Mouse (Mus musculus): Measurements from ENCODE around the gene Plpp4. TPM values are rescaled to one million over a fixed set of nuclear protein-coding genes. Genes with fewer than 3 reads are reported as not detected.

The Plpp4 gene
- polyA plus RNA-seq, 1 experiment from 2014 or later: 0.67 TPM

DNA sequence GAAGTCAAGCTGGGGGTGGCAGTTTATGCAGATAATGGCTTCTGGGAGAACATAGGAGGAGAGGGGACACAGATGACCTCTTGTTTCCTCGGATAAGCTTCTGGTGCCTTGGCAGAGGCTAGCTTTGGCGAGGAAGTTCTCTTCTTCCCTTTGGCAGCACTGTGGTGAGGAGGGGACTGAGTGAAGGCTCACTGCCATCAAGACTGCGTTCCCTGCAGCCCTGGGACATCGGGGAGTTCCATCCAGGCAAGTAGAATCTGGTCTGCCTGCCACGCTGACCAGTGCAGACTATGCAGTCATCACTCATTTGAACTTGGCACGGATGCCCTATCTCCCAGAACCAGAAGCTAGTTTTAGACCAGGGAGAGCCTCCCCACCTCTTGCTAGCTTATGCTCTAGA, 2.4 kb downstream of the Plpp4 start:
- Histone ChIP-seq H3K4me1 (ENCODE audit: insufficient read depth, low read depth, low read length) (no peaks in the 10 kb centered on the region), H3K9ac (replicated peaks; ENCODE audit: low read depth) (no peak overlapping the region), H3K4me2 (replicated peaks; ENCODE audit: low read depth, low read length) (no peak overlapping the region), H3K9me3 (ENCODE audit: low read length) (no peaks in the 10 kb centered on the region), H3K4me3 (ENCODE audit: low read depth, low read length) (no peak overlapping the region), H3K27me3 (replicated peaks; ENCODE audit: insufficient read depth, low read length) (peaks cover 21% of the 10 kb centered on the region), H3K27ac (ENCODE audit: low read length) (no peak overlapping the region), H3K36me3 (ENCODE audit: insufficient read depth, low read length) (no peaks in the 10 kb centered on the region)
- DNase-seq (ENCODE audit: low spot score): no peak
- no peak for ATAC-seq
- no peak for TF ChIP-seq EP300 (IDR thresholded peaks at IDR 0.05)
- TF ChIP-seq CTCF (IDR thresholded peaks at IDR 0.05): no peak
- 65% methylated on average over 6 of the region's 6 CpGs for WGBS

DNA sequence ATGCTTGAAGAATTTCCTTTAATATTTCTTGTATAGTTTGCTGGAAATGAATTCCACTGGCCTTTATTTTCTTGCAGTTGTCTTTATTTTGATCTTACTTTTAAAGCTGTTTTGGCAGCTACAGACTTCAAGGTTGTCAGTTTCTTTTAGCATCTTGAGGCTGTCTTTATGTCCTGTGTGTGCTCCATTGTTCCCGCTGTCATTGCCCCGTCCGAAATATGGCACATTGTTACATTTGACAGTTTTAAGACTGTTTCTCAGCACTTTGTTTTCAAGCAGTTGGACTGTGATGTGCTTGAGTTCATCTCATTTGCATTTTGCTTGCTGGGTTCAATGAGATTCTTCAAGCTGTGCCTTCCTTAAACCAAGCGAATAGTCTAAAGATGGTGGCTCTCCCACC, 17.0 kb downstream of the Plpp4 start:
- no peak for DNase-seq (ENCODE audit: low spot score)
- no peak overlapping the region for H3K4me2 ChIP-seq (replicated peaks; ENCODE audit: low read depth, low read length)
- ATAC-seq: no peak
- H3K36me3 ChIP-seq (ENCODE audit: insufficient read depth, low read length): no peaks in the 10 kb centered on the region
- H3K9ac ChIP-seq (replicated peaks; ENCODE audit: low read depth): no peak overlapping the region
- no peaks in the 10 kb centered on the region for H3K27me3 ChIP-seq (replicated peaks; ENCODE audit: insufficient read depth, low read length)
- no peak overlapping the region for H3K27ac ChIP-seq (ENCODE audit: low read length)
- TF ChIP-seq EP300 (IDR thresholded peaks at IDR 0.05): no peak
- TF ChIP-seq CTCF (IDR thresholded peaks at IDR 0.05): no peak
- WGBS: 95% methylated on average over 4 of the region's 4 CpGs
- no peak overlapping the region for H3K4me3 ChIP-seq (ENCODE audit: low read depth, low read length)
- no peaks in the 10 kb centered on the region for H3K9me3 ChIP-seq (ENCODE audit: low read length)
- no peaks in the 10 kb centered on the region for H3K4me1 ChIP-seq (ENCODE audit: insufficient read depth, low read depth, low read length)

DNA sequence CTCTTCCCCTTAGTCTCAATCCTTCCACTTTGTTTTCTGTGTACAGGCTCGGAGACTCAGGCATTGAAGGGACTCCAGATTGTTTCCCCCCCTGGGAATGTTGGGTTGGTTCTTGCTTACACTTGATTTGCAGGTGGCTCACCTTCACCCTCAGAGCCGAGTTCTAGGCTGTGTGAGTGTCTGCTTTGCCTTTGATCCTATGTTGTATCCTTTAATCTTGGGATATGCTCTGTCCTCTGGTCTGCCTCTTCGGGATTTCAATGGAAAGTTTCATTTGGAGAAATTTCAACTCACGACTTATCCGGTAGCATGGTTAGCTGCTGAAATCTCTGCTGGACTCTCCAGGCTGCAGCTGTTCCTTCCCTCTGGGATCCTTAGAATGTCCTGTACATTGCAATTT, 17.9 kb downstream of the Plpp4 start:
- ATAC-seq (no peak), DNase-seq (ENCODE audit: low spot score) (no peak)
- Histone ChIP-seq H3K27ac (ENCODE audit: low read length) (no peak overlapping the region), H3K4me3 (ENCODE audit: low read depth, low read length) (no peak overlapping the region), H3K9ac (replicated peaks; ENCODE audit: low read depth) (no peak overlapping the region), H3K27me3 (replicated peaks; ENCODE audit: insufficient read depth, low read length) (no peaks in the 10 kb centered on the region), H3K4me1 (ENCODE audit: insufficient read depth, low read depth, low read length) (no peaks in the 10 kb centered on the region), H3K9me3 (ENCODE audit: low read length) (no peaks in the 10 kb centered on the region), H3K4me2 (replicated peaks; ENCODE audit: low read depth, low read length) (no peak overlapping the region), H3K36me3 (ENCODE audit: insufficient read depth, low read length) (no peaks in the 10 kb centered on the region)
- 81% methylated on average over 5 of the region's 5 CpGs for WGBS
- no peak for TF ChIP-seq CTCF (IDR thresholded peaks at IDR 0.05)
- no peak for TF ChIP-seq EP300 (IDR thresholded peaks at IDR 0.05)

DNA sequence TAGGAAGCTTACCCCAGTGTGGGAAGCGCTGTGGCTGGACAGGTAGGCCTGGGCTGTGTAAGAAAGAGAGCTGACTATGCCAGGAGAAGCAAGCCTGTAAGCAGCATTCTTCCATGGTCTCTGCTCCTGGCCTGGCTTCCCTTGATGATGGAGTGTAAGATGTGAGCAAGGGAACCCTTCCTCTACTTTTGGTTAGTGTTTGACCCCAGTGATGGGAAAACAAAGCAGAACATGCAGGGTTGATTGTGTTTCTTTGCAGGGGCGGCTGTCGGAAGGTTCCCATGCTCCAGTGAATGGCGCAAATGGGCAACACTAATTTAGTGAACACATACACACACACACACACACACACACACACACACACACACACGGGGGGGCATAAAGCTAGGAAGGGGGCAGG, 20.9 kb downstream of the Plpp4 start:
- Histone ChIP-seq H3K27ac (ENCODE audit: low read length) (no peak overlapping the region), H3K9ac (replicated peaks; ENCODE audit: low read depth) (no peak overlapping the region), H3K36me3 (ENCODE audit: insufficient read depth, low read length) (no peaks in the 10 kb centered on the region), H3K4me2 (replicated peaks; ENCODE audit: low read depth, low read length) (no peak overlapping the region), H3K4me1 (ENCODE audit: insufficient read depth, low read depth, low read length) (no peaks in the 10 kb centered on the region), H3K4me3 (ENCODE audit: low read depth, low read length) (no peak overlapping the region), H3K9me3 (ENCODE audit: low read length) (no peaks in the 10 kb centered on the region), H3K27me3 (replicated peaks; ENCODE audit: insufficient read depth, low read length) (no peaks in the 10 kb centered on the region)
- TF ChIP-seq EP300 (IDR thresholded peaks at IDR 0.05): no peak
- TF ChIP-seq CTCF (IDR thresholded peaks at IDR 0.05): no peak
- WGBS: 91% methylated on average over 5 of the region's 5 CpGs
- ATAC-seq (no peak), DNase-seq (ENCODE audit: low spot score) (no peak)

DNA sequence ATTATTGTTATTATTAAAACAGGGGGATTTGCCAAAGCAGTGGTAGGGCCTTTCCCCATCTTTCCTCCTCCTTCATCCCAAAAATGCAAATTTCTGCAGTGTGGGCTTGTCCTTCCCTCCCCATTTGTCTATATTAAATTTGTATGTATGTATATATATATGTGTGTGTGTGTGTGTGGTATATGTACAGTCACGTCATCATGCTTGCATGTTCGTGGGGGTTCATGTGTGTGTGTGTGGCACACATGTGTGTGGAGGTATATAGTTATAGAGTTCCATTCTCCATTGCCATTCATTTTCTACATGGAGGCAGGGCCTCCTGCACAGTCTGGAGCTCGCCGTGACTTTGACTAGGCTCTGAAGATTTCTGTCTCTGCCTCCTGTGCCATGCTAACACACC, 22.0 kb downstream of the Plpp4 start:
- ATAC-seq: no peak
- 88% methylated on average over 4 of the region's 4 CpGs for WGBS

DNA sequence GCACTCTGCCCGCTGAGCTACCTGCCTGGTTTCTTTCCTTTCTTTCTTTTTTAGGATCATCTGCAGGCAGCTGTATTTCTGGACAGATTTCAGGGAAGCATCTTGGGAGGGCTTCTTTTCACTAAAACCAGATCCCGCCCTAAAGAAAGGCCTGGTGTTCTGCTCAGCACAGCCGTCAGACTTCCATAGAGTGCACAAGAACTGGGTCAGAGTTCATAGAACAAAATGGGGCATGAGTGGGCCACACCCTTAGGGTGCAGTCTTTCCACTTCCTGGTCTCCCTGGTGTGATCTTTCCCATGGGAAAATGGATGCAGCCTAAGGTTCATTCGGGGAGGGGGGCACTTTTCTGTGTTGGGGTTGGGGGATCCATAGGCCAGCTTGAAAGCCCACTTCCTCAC, 22.4 kb downstream of the Plpp4 start:
- WGBS: 72% methylated on average over 4 of the region's 4 CpGs
- DNase-seq (ENCODE audit: low spot score) (peak; percentile 8), ATAC-seq (no peak)
- no peak overlapping the region for H3K4me2 ChIP-seq (replicated peaks; ENCODE audit: low read depth, low read length)
- no peaks in the 10 kb centered on the region for H3K4me1 ChIP-seq (ENCODE audit: insufficient read depth, low read depth, low read length)
- TF ChIP-seq CTCF (IDR thresholded peaks at IDR 0.05) (no peak), EP300 (IDR thresholded peaks at IDR 0.05) (no peak)
- H3K4me3 ChIP-seq (ENCODE audit: low read depth, low read length): no peak overlapping the region
- H3K9ac ChIP-seq (replicated peaks; ENCODE audit: low read depth): no peak overlapping the region
- H3K27me3 ChIP-seq (replicated peaks; ENCODE audit: insufficient read depth, low read length): no peaks in the 10 kb centered on the region
- no peak overlapping the region for H3K27ac ChIP-seq (ENCODE audit: low read length)
- no peaks in the 10 kb centered on the region for H3K36me3 ChIP-seq (ENCODE audit: insufficient read depth, low read length)
- no peaks in the 10 kb centered on the region for H3K9me3 ChIP-seq (ENCODE audit: low read length)

More for the DNA sequence above, 22.0 kb downstream of the Plpp4 start:
- Histone ChIP-seq H3K9ac (replicated peaks; ENCODE audit: low read depth) (no peak overlapping the region), H3K9me3 (ENCODE audit: low read length) (no peaks in the 10 kb centered on the region), H3K27me3 (replicated peaks; ENCODE audit: insufficient read depth, low read length) (no peaks in the 10 kb centered on the region), H3K4me2 (replicated peaks; ENCODE audit: low read depth, low read length) (no peak overlapping the region), H3K4me3 (ENCODE audit: low read depth, low read length) (no peak overlapping the region), H3K36me3 (ENCODE audit: insufficient read depth, low read length) (no peaks in the 10 kb centered on the region), H3K4me1 (ENCODE audit: insufficient read depth, low read depth, low read length) (no peaks in the 10 kb centered on the region), H3K27ac (ENCODE audit: low read length) (no peak overlapping the region)
- no peak for TF ChIP-seq CTCF (IDR thresholded peaks at IDR 0.05)
- no peak for TF ChIP-seq EP300 (IDR thresholded peaks at IDR 0.05)
- no peak for DNase-seq (ENCODE audit: low spot score)

DNA sequence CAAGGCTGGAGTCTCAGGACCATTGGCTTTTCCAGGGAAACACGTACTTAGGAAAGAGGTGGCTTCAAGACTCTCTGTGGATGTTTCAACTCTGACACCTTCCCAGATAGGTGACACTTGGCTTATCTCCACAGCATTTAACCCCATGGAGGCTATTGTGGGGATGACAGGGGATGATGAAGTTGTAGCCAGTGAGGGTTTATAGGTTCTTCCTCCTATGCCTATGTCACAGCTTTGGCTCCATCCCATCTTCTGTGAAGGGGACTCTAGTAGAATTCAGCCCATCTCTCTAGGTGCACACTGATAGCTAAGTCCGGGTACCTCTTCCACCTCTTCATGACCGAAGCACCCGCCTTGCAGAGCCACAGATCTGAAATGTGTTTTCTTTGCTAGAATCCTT, 25.1 kb downstream of the Plpp4 start:
- H3K36me3 ChIP-seq (ENCODE audit: insufficient read depth, low read length): no peaks in the 10 kb centered on the region
- ATAC-seq (no peak), DNase-seq (ENCODE audit: low spot score) (no peak)
- no peaks in the 10 kb centered on the region for H3K4me1 ChIP-seq (ENCODE audit: insufficient read depth, low read depth, low read length)
- H3K4me3 ChIP-seq (ENCODE audit: low read depth, low read length): no peak overlapping the region
- H3K4me2 ChIP-seq (replicated peaks; ENCODE audit: low read depth, low read length): no peak overlapping the region
- WGBS: 79% methylated on average over 4 of the region's 4 CpGs
- TF ChIP-seq CTCF (IDR thresholded peaks at IDR 0.05): no peak
- no peak for TF ChIP-seq EP300 (IDR thresholded peaks at IDR 0.05)
- no peaks in the 10 kb centered on the region for H3K9me3 ChIP-seq (ENCODE audit: low read length)
- no peaks in the 10 kb centered on the region for H3K27me3 ChIP-seq (replicated peaks; ENCODE audit: insufficient read depth, low read length)
- no peak overlapping the region for H3K27ac ChIP-seq (ENCODE audit: low read length)
- H3K9ac ChIP-seq (replicated peaks; ENCODE audit: low read depth): no peak overlapping the region

Data from lung, postnatal 0 days (tissue).